Mouse (Mus musculus) kidney, embryonic 16.5 days (tissue): ENCODE data around the gene Acsm5. TPM values are rescaled to one million over a fixed set of nuclear protein-coding genes. Genes with fewer than 3 reads are reported as not detected.

ENCODE experiments used
- ATAC-seq: fragments of 200-750 bp; cut with Nextera tagmentation; 2 replicates; pipeline ENCODE4 v1.8.0; 2017; ENCODE audit warnings: moderate TSS enrichment; ENCODE audit not compliant: low FRiP score, low TSS enrichment
- H3K27ac ChIP-seq: fragments of 300-500 bp; sonication (generic); 2 replicates; pipeline ENCODE4 v1.5.1; 2014; ENCODE audit warnings: low read length
- H3K27me3 ChIP-seq: fragments of 300-500 bp; sonication (generic); 2 replicates; pipeline ENCODE4 v1.6.1; 2014; ENCODE audit warnings: low read length, control low read depth, mixed read lengths; ENCODE audit not compliant: insufficient read depth
- H3K36me3 ChIP-seq: fragments of 300-500 bp; sonication (generic); 2 replicates; pipeline ENCODE4 v1.6.1; 2014; ENCODE audit warnings: low read length, control low read depth, mixed read lengths; ENCODE audit not compliant: insufficient read depth
- H3K4me1 ChIP-seq: fragments of 300-500 bp; sonication (generic); 2 replicates; pipeline ENCODE4 v1.6.1; 2014; ENCODE audit warnings: low read length, control low read depth, mixed read lengths; ENCODE audit not compliant: insufficient read depth
- H3K4me2 ChIP-seq: fragments of 300-500 bp; sonication (generic); replicated peaks from 2 replicates; pipeline ENCODE4 v1.6.1; 2014; ENCODE audit warnings: low read depth, low read length
- H3K4me3 ChIP-seq: fragments of 300-500 bp; sonication (generic); 2 replicates; pipeline ENCODE4 v1.5.1; 2014; ENCODE audit warnings: mild to moderate bottlenecking, low read length
- H3K9ac ChIP-seq: fragments of 300-500 bp; sonication (generic); replicated peaks from 2 replicates; pipeline ENCODE4 v1.6.1; 2014; ENCODE audit warnings: low read length
- H3K9me3 ChIP-seq: fragments of 300-500 bp; sonication (generic); 2 replicates; pipeline ENCODE4 v1.6.1; 2016; ENCODE audit warnings: low read length, control low read depth
- WGBS: fragments of 180-500 bp; shearing (Covaris S2); extraction: QIAGEN DNeasy Blood & Tissue Kit; methylation state at CpG from one replicate; pipeline ENCODE4 v1.1.7; 2014; 5-methylcytosine and 5-hydroxymethylcytosine counted together
- polyA plus RNA-seq: library from polyadenylated mRNA; unstranded; fragments of >200 nt; fragmentation: Nextera tagmentation; extraction: Ambion mirVana; gene quantifications from 2 replicates; pipeline ENCODE4 v1.2.1, GENCODE M21; 2015

Acsm5 gene
- polyA plus RNA-seq, 1 experiment from 2014 or later: 1.2 TPM

GRCm38 (mm10) chr7:119516272-119516558 is 3.0 kb upstream of the Acsm5 start:
- 78% methylated on average over 7 of the region's 7 CpGs for WGBS
- no peak for ATAC-seq

GRCm38 (mm10) chr7:119519654-119520053 is 391 bp downstream of the Acsm5 start:
- H3K36me3 ChIP-seq: no peaks in the 10 kb centered on the region
- no peak overlapping the region for H3K9ac ChIP-seq
- peak; percentile 82 for ATAC-seq
- no peak overlapping the region for H3K4me3 ChIP-seq
- WGBS: 55% methylated on average over 5 of the region's 5 CpGs
- no peak overlapping the region for H3K4me2 ChIP-seq
- H3K9me3 ChIP-seq: no peaks in the 10 kb centered on the region
- no peak overlapping the region for H3K27ac ChIP-seq
- H3K27me3 ChIP-seq: no peaks in the 10 kb centered on the region
- H3K4me1 ChIP-seq: no peaks in the 10 kb centered on the region

More at GRCm38 (mm10) chr7:119516272-119516558, 3.0 kb upstream of the Acsm5 start:
- no peaks in the 10 kb centered on the region for H3K36me3 ChIP-seq
- H3K4me3 ChIP-seq: no peak overlapping the region
- H3K27me3 ChIP-seq: no peaks in the 10 kb centered on the region
- no peaks in the 10 kb centered on the region for H3K9me3 ChIP-seq
- H3K9ac ChIP-seq: no peak overlapping the region
- H3K4me2 ChIP-seq: no peak overlapping the region
- H3K4me1 ChIP-seq: no peaks in the 10 kb centered on the region
- H3K27ac ChIP-seq: no peak overlapping the region

- Histone ChIP-seq H3K9ac (no peak overlapping the region), H3K4me1 (0 out of 2 replicates have a peak, but pooled peaks cover 5% of the 10 kb centered on the region), H3K4me2 (no peak overlapping the region), H3K4me3 (no peak overlapping the region), H3K36me3 (no peaks in the 10 kb centered on the region), H3K27ac (no peak overlapping the region), H3K9me3 (no peaks in the 10 kb centered on the region), H3K27me3 (no peaks in the 10 kb centered on the region)
- 82% methylated on average over 3 of the region's 3 CpGs for WGBS
- ATAC-seq: no peak
These were observed 2.6 kb downstream of the Acsm5 start for GRCm38 (mm10) chr7:119521816-119522215.

GRCm38 (mm10) chr7:119522385-119522784 is 3.1 kb downstream of the Acsm5 start:
- Histone ChIP-seq H3K9ac (no peak overlapping the region), H3K27ac (no peak overlapping the region), H3K36me3 (no peaks in the 10 kb centered on the region), H3K27me3 (no peaks in the 10 kb centered on the region), H3K4me2 (no peak overlapping the region), H3K4me1 (0 out of 2 replicates have a peak, but pooled peaks cover 5% of the 10 kb centered on the region), H3K4me3 (no peak overlapping the region), H3K9me3 (no peaks in the 10 kb centered on the region)
- 72% methylated on average over 1 of the region's 1 CpGs for WGBS
- no peak for ATAC-seq

- Histone ChIP-seq H3K9me3 (no peaks in the 10 kb centered on the region), H3K4me3 (no peak within 1 kb of the TSS), H3K27me3 (no peaks in the 10 kb centered on the region), H3K36me3 (no peaks in the 10 kb centered on the region), H3K27ac (no peak within 1 kb of the TSS), H3K4me2 (no peak within 1 kb of the TSS), H3K4me1 (peaks cover 9% of the 10 kb centered on the region), H3K9ac (no peak within 1 kb of the TSS)
- ATAC-seq: no peak
- WGBS: 70% methylated on average over 4 of the region's 4 CpGs
These were observed 4.1 kb downstream of the Acsm5 start, which contains the start of gene Pdilt for GRCm38 (mm10) chr7:119523389-119523788. Gene Pdilt (minus strand): TSS chr7:119523489.

- ATAC-seq: peak; percentile 74; the same call in 1 of the 2 replicates
- Histone ChIP-seq H3K27me3 (no peaks in the 10 kb centered on the region), H3K36me3 (no peaks in the 10 kb centered on the region), H3K9me3 (no peaks in the 10 kb centered on the region), H3K4me3 (no peak overlapping the region), H3K9ac (peak overlapping the region; percentile 38; the same call in 1 of the 2 replicates), H3K4me2 (no peak overlapping the region), H3K27ac (peak overlapping the region; percentile 57; the same call in 1 of the 2 replicates), H3K4me1 (peaks cover 9% of the 10 kb centered on the region)
- 19% methylated on average over 2 of the region's 2 CpGs for WGBS
These were observed 6.6 kb downstream of the Acsm5 start for GRCm38 (mm10) chr7:119525881-119526281.

GRCm38 (mm10) chr7:119526486-119526885 is 7.2 kb downstream of the Acsm5 start:
- Histone ChIP-seq H3K27me3 (no peaks in the 10 kb centered on the region), H3K27ac (peak overlapping the region; percentile 57; the same call in 1 of the 2 replicates), H3K4me2 (no peak overlapping the region), H3K9ac (peak overlapping the region; percentile 38; the same call in 1 of the 2 replicates), H3K4me3 (no peak overlapping the region), H3K36me3 (no peaks in the 10 kb centered on the region), H3K4me1 (peaks cover 9% of the 10 kb centered on the region), H3K9me3 (no peaks in the 10 kb centered on the region)
- no peak for ATAC-seq
- 73% methylated on average over 13 of the region's 13 CpGs for WGBS

GRCm38 (mm10) chr7:119527135-119527534 is 7.9 kb downstream of the Acsm5 start:
- 92% methylated on average over 1 of the region's 1 CpGs for WGBS
- Histone ChIP-seq H3K9me3 (no peaks in the 10 kb centered on the region), H3K27ac (peak overlapping the region; percentile 65), H3K27me3 (no peaks in the 10 kb centered on the region), H3K4me2 (no peak overlapping the region), H3K36me3 (no peaks in the 10 kb centered on the region), H3K4me1 (peaks cover 9% of the 10 kb centered on the region), H3K9ac (no peak overlapping the region), H3K4me3 (no peak overlapping the region)
- ATAC-seq: no peak

GRCm38 (mm10) chr7:119527548-119527947 is 8.3 kb downstream of the Acsm5 start:
- 20% methylated on average over 2 of the region's 2 CpGs for WGBS
- no peak overlapping the region for H3K4me2 ChIP-seq
- H3K9ac ChIP-seq: no peak overlapping the region
- H3K27ac ChIP-seq: peak overlapping the region; percentile 65
- no peaks in the 10 kb centered on the region for H3K36me3 ChIP-seq
- peak; percentile 47; the same call in 1 of the 2 replicates for ATAC-seq
- no peaks in the 10 kb centered on the region for H3K27me3 ChIP-seq
- H3K4me3 ChIP-seq: no peak overlapping the region
- no peaks in the 10 kb centered on the region for H3K9me3 ChIP-seq
- peaks cover 9% of the 10 kb centered on the region for H3K4me1 ChIP-seq

- Histone ChIP-seq H3K4me2 (no peak overlapping the region), H3K27me3 (no peaks in the 10 kb centered on the region), H3K9ac (no peak overlapping the region), H3K36me3 (no peaks in the 10 kb centered on the region), H3K4me1 (peaks cover 9% of the 10 kb centered on the region), H3K4me3 (no peak overlapping the region), H3K9me3 (no peaks in the 10 kb centered on the region), H3K27ac (0 out of 2 replicates have a peak overlapping the region, but pooled peaks have one; percentile 29)
- WGBS: 70% methylated on average over 7 of the region's 7 CpGs
- no peak for ATAC-seq
These were observed 9.4 kb downstream of the Acsm5 start for GRCm38 (mm10) chr7:119528617-119529016.
